Mouse (Mus musculus): ENCODE measurements around the gene Slc9b2. TPM values are rescaled to one million over a fixed set of nuclear protein-coding genes. Genes with fewer than 3 reads are reported as not detected.

Gene Slc9b2
- polyA plus RNA-seq, 2 experiments: 3.5 to 3.8 TPM

- 62% methylated on average over 7 of the region's 7 CpGs for WGBS
- no peaks in the 10 kb centered on the region for H3K36me3 ChIP-seq (ENCODE audit: control insufficient read depth, insufficient read depth, low read length)
- no peak overlapping the region for H3K9ac ChIP-seq (ENCODE audit: low read depth, low read length, severe bottlenecking)
- no peak for TF ChIP-seq POLR2A (IDR thresholded peaks at IDR 0.05; ENCODE audit: borderline replicate concordance, extremely low read depth, insufficient read depth, insufficient read length)
- ATAC-seq (ENCODE audit: low FRiP score, low read depth): no peak
- no peaks in the 10 kb centered on the region for H3K9me3 ChIP-seq (ENCODE audit: control insufficient read depth, low read length)
- H3K4me3 ChIP-seq (replicated peaks; ENCODE audit: low read length): no peak overlapping the region
- no peaks in the 10 kb centered on the region for H3K27me3 ChIP-seq (ENCODE audit: control insufficient read depth, insufficient read depth, low read length)
- no peak for DNase-seq (ENCODE audit: low spot score)
- no peak overlapping the region for H3K27ac ChIP-seq (replicated peaks; ENCODE audit: low read depth, low read length)
- no peak overlapping the region for H3K4me2 ChIP-seq (replicated peaks; ENCODE audit: low read depth, low read length, severe bottlenecking)
- H3K4me1 ChIP-seq (ENCODE audit: control insufficient read depth, insufficient read depth, low read length): no peaks in the 10 kb centered on the region
Measured at GRCm38 (mm10) chr3:135293703-135294102, 13.8 kb upstream of the Slc9b2 start.

- no peak for ATAC-seq (ENCODE audit: low FRiP score, low read depth)
- no peak for TF ChIP-seq POLR2A (IDR thresholded peaks at IDR 0.05; ENCODE audit: borderline replicate concordance, extremely low read depth, insufficient read depth, insufficient read length)
- no peak overlapping the region for H3K4me2 ChIP-seq (replicated peaks; ENCODE audit: low read depth, low read length, severe bottlenecking)
- no peak overlapping the region for H3K4me3 ChIP-seq (replicated peaks; ENCODE audit: low read length)
- no peaks in the 10 kb centered on the region for H3K27me3 ChIP-seq (ENCODE audit: control insufficient read depth, insufficient read depth, low read length)
- no peaks in the 10 kb centered on the region for H3K36me3 ChIP-seq (ENCODE audit: control insufficient read depth, insufficient read depth, low read length)
- 76% methylated on average over 1 of the region's 1 CpGs for WGBS
- DNase-seq (ENCODE audit: low spot score): no peak
- no peak overlapping the region for H3K9ac ChIP-seq (ENCODE audit: low read depth, low read length, severe bottlenecking)
- H3K4me1 ChIP-seq (ENCODE audit: control insufficient read depth, insufficient read depth, low read length): no peaks in the 10 kb centered on the region
- no peak overlapping the region for H3K27ac ChIP-seq (replicated peaks; ENCODE audit: low read depth, low read length)
- H3K9me3 ChIP-seq (ENCODE audit: control insufficient read depth, low read length): no peaks in the 10 kb centered on the region
Measured at GRCm38 (mm10) chr3:135295559-135295958, 11.9 kb upstream of the Slc9b2 start.

- DNase-seq (ENCODE audit: low spot score): no peak
- no peaks in the 10 kb centered on the region for H3K36me3 ChIP-seq (ENCODE audit: control insufficient read depth, insufficient read depth, low read length)
- H3K27ac ChIP-seq (replicated peaks; ENCODE audit: low read depth, low read length): no peak overlapping the region
- WGBS: 89% methylated on average over 3 of the region's 3 CpGs
- H3K4me3 ChIP-seq (replicated peaks; ENCODE audit: low read length): no peak overlapping the region
- H3K9me3 ChIP-seq (ENCODE audit: control insufficient read depth, low read length): no peaks in the 10 kb centered on the region
- no peak for ATAC-seq (ENCODE audit: low FRiP score, low read depth)
- H3K9ac ChIP-seq (ENCODE audit: low read depth, low read length, severe bottlenecking): no peak overlapping the region
- H3K4me2 ChIP-seq (replicated peaks; ENCODE audit: low read depth, low read length, severe bottlenecking): no peak overlapping the region
- H3K4me1 ChIP-seq (ENCODE audit: control insufficient read depth, insufficient read depth, low read length): no peaks in the 10 kb centered on the region
- no peaks in the 10 kb centered on the region for H3K27me3 ChIP-seq (ENCODE audit: control insufficient read depth, insufficient read depth, low read length)
- TF ChIP-seq POLR2A (IDR thresholded peaks at IDR 0.05; ENCODE audit: borderline replicate concordance, extremely low read depth, insufficient read depth, insufficient read length): no peak
Measured at GRCm38 (mm10) chr3:135298560-135298959, 8.9 kb upstream of the Slc9b2 start.

- DNase-seq (ENCODE audit: low spot score) (no peak), ATAC-seq (ENCODE audit: low FRiP score, low read depth) (no peak)
- Histone ChIP-seq H3K4me2 (replicated peaks; ENCODE audit: low read depth, low read length, severe bottlenecking) (no peak overlapping the region), H3K9me3 (ENCODE audit: control insufficient read depth, low read length) (no peaks in the 10 kb centered on the region), H3K27ac (replicated peaks; ENCODE audit: low read depth, low read length) (no peak overlapping the region), H3K4me3 (replicated peaks; ENCODE audit: low read length) (no peak overlapping the region), H3K36me3 (ENCODE audit: control insufficient read depth, insufficient read depth, low read length) (no peaks in the 10 kb centered on the region), H3K9ac (ENCODE audit: low read depth, low read length, severe bottlenecking) (no peak overlapping the region), H3K27me3 (ENCODE audit: control insufficient read depth, insufficient read depth, low read length) (no peaks in the 10 kb centered on the region), H3K4me1 (ENCODE audit: control insufficient read depth, insufficient read depth, low read length) (no peaks in the 10 kb centered on the region)
- no peak for TF ChIP-seq POLR2A (IDR thresholded peaks at IDR 0.05; ENCODE audit: borderline replicate concordance, extremely low read depth, insufficient read depth, insufficient read length)
- WGBS: 69% methylated on average over 6 of the region's 6 CpGs
Measured at GRCm38 (mm10) chr3:135300081-135300480, 7.4 kb upstream of the Slc9b2 start.

- DNase-seq (ENCODE audit: low spot score) (no peak), ATAC-seq (ENCODE audit: low FRiP score, low read depth) (no peak)
- Histone ChIP-seq H3K4me2 (replicated peaks; ENCODE audit: low read depth, low read length, severe bottlenecking) (no peak overlapping the region), H3K9ac (ENCODE audit: low read depth, low read length, severe bottlenecking) (no peak overlapping the region), H3K4me1 (ENCODE audit: control insufficient read depth, insufficient read depth, low read length) (peaks cover 4% of the 10 kb centered on the region; the same call in 1 of the 2 replicates), H3K4me3 (replicated peaks; ENCODE audit: low read length) (no peak overlapping the region), H3K27me3 (ENCODE audit: control insufficient read depth, insufficient read depth, low read length) (no peaks in the 10 kb centered on the region), H3K36me3 (ENCODE audit: control insufficient read depth, insufficient read depth, low read length) (no peaks in the 10 kb centered on the region), H3K27ac (replicated peaks; ENCODE audit: low read depth, low read length) (no peak overlapping the region), H3K9me3 (ENCODE audit: control insufficient read depth, low read length) (no peaks in the 10 kb centered on the region)
- TF ChIP-seq POLR2A (IDR thresholded peaks at IDR 0.05; ENCODE audit: borderline replicate concordance, extremely low read depth, insufficient read depth, insufficient read length): no peak
- WGBS: 34% methylated on average over 6 of the region's 6 CpGs
Measured at GRCm38 (mm10) chr3:135304060-135304459, 3.4 kb upstream of the Slc9b2 start.

GRCm38 (mm10) chr3:135304566-135304965 is 2.9 kb upstream of the Slc9b2 start:
- no peak overlapping the region for H3K4me2 ChIP-seq (replicated peaks; ENCODE audit: low read depth, low read length, severe bottlenecking)
- no peaks in the 10 kb centered on the region for H3K27me3 ChIP-seq (ENCODE audit: control insufficient read depth, insufficient read depth, low read length)
- 35% methylated on average over 9 of the region's 9 CpGs for WGBS
- no peaks in the 10 kb centered on the region for H3K36me3 ChIP-seq (ENCODE audit: control insufficient read depth, insufficient read depth, low read length)
- TF ChIP-seq POLR2A (IDR thresholded peaks at IDR 0.05; ENCODE audit: borderline replicate concordance, extremely low read depth, insufficient read depth, insufficient read length): no peak
- H3K9ac ChIP-seq (ENCODE audit: low read depth, low read length, severe bottlenecking): no peak overlapping the region
- no peak overlapping the region for H3K4me3 ChIP-seq (replicated peaks; ENCODE audit: low read length)
- DNase-seq (ENCODE audit: low spot score) (no peak), ATAC-seq (ENCODE audit: low FRiP score, low read depth) (no peak)
- no peaks in the 10 kb centered on the region for H3K9me3 ChIP-seq (ENCODE audit: control insufficient read depth, low read length)
- H3K4me1 ChIP-seq (ENCODE audit: control insufficient read depth, insufficient read depth, low read length): peaks cover 4% of the 10 kb centered on the region; the same call in 1 of the 2 replicates
- no peak overlapping the region for H3K27ac ChIP-seq (replicated peaks; ENCODE audit: low read depth, low read length)
